Mouse (Mus musculus) ovary, postnatal 36 days (tissue): ENCODE data around the gene Fry.
"Not testable (repeated sequence)": the region's sequence is repeated elsewhere in the genome, so short reads cannot be mapped to it uniquely, and the experiment has no call there.

Source experiments
- DNase-seq: peaks from one replicate; pipeline ENCODE4 v3.0.0; 2022; ENCODE audit warnings: low spot score, mixed read lengths

The Fry gene

DNA sequence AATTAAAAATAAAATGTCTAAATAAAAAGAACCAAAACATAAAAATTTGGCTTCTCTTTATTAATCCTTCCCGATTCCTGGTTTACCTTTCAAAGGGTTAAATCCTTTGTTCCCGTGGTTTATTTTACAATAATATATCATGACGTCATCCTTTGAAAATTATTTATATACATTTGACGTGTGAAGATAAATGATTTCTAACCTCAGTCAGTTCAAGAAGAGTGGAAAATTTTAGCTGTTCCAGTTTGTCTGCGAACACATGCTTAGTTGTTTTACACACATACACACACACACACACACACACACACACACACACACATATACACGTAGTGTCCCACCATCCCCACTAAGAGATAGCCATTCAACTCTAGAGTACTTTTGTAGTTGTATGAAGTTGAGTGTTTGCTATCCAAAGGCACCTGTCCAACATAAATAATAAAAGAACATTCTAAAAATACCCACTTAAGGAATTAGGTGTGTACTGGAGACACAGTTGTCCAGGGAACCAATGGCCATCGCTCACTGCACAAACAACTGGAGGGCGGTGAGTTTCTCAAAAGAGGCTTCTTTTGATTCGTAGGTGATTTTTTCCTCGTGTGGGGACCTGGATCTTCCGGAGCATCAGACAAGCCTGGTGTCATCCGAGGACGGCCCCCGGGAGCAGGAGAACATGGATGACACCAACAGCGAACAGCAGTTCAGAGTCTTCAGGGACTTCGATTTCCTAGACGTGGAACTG, 338.9 kb downstream of the Fry start:
- no peak for DNase-seq

DNA sequence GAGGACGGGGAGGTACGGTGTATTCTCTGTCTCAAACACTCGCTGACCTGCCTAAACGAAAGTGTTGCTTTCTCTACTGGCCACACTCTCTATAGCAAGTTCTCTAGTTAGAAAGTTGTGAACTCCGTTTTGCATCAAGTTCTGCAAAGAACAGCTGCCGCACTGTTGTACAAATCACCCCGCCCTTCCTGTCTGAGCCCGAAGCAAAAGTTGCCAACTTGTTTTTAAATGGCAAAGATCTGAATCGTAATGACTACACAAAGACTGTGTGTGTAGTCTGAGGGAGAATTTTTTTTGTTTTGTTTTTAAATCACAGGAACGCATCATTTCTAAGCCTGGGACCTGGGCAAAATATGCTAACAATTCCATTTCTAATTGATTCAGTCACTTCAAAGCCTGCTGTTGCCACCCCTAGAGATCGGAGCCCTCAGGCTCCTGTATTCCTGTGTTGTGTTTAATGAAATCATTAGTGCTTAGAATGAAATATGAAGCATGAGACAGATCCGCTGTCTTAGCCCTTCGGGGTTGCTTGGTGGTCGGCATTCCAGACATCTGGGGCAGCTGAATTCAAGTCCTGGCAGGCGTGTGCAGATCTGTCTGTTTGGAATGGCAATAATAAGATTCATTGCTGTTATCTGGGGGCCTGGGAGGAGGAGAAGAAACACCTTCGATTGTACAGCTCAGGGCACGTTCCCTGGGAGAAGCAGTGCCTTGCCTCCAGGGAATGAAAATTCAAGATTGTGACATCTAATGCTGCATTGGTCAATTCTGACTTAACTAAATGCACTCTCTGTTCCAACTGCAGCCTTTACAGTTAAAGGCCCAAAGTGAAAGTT, 339.7 kb downstream of the Fry start:
- DNase-seq = no peak

DNA sequence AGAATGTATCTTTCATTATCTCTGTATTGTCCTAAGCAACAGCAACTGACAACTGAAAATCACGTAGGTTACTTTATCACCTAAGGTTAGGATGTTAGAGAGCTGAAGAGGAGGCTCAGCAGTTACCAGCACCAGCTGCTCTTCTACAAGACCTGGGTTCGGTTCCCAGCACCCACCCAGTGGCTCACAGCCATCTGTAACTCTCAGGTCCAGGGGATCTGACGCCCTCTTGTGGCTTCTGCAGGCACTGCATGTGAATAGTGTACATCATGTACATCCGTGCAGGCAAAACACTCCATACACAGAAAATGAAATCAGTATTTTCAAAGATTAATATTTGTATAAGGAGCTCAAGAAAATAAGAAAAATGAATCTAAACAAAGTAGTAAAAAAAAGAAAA, 341.4 kb downstream of the Fry start:
- DNase-seq = no peak

DNA sequence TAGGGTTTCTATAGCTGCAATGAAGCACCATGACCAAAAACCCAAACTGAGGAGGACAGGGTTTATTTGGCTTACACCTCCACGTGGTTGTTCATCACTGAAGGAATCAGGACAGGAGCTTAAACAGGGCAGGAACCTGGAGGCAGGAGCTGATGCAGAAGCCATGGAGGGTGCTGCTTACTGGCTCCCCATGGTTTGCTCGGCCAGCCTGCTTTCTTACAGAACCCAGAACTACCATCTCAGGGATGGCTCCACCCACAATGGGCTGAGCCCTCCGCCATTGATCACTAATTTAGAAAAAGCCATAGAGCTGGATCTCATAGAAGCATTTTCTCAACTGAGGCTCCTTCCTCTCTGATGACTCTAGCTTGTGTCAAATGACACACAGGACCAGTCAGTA, 346.3 kb downstream of the Fry start:
- DNase-seq = no peak

DNA sequence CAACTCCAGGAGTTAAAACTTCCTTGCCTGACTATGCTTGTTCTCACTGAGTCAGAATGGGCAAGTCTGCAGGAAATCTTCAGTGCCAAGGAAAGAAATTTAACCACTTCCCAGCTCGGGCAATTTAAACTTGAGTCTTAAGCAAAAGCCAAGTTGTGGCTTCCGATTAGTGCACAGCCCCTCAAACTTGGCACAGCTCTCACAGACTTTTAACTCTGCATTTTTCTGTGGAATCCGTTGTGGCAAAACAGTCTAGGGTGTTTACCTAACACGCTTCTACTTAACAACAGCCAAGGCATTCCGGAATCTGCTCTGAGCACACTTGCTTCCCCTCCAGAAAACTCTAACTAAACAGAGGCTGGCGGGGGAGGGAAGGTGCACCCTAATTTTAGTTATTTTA, 346.8 kb downstream of the Fry start:
- no peak for DNase-seq

DNA sequence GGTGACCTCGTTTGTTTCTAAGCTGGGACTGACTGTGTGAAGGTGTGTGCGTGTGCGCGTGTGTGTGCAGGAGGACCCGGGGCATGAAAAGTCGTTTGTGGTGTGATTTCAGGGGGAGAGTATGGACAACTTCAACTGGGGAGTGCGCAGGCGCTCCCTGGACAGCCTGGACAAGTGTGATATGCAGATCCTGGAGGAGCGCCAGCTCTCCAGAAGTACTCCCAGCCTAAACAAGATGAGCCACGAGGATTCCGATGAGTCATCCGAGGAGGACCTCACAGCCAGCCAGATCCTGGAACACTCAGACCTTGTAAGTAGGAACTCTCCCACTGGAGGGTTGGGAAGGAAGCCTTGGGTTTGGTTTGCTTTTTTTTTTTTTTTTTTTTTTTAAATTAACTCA, 347.7 kb downstream of the Fry start:
- peak; percentile 84 for DNase-seq

DNA sequence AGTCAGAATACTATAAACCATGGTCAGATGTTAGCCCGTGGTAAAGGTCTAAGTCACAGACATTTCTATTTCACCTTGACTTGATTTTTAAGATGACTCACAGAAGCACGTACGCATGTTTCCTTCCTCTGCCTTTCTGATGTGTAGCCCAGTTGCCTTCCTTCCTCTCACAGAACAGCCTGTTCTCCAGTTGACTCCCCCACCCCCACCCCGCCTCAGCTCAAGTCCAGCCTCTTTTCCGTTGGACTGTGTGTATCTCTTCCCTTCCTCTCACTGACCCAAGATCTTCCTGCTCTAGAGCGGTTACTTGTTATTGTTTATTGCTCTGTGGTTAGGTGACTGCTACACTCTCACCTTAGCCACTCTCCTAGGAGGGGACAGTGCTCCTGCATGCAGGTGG, 350.0 kb downstream of the Fry start:
- DNase-seq = no peak

DNA sequence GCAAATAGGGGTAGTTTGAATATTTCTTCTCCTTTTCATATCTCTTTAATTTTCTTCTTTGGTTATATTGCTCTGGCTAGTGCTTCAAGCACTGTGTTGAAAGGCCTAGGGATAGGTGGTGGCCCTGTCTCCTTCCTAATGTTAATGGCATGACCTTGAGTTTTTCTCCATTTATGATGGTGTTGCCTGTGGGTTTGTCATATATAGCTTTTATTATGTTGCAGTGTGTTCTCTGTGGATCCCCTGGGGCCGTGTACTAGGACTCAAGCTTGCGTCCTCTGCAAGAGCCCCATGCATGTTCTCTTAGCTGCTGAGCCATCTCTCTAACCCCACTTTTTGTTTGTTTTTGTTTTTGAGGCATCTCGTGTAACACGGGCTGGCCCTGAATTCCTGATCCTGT, 358.9 kb downstream of the Fry start:
- no peak for DNase-seq

DNA sequence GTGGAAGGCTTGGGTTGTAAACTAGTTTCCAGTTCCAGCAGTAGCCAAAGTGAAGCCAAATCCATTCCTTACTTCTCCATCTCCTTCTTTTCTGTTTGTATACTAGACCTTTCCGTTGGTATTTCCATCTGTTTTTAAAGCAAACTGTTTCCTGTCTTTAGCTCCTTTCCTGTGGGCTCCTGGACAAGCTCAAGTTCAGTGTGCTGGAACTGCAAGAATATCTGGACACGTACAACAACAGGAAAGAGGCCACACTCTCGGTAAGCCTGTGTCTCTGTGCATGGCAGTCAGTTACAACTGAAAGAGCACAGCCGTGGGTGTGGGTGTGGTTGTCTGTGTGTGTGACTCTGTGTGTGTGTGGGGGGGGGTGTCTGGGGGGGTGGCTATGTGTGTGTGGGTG, 360.2 kb downstream of the Fry start:
- DNase-seq = no peak

DNA sequence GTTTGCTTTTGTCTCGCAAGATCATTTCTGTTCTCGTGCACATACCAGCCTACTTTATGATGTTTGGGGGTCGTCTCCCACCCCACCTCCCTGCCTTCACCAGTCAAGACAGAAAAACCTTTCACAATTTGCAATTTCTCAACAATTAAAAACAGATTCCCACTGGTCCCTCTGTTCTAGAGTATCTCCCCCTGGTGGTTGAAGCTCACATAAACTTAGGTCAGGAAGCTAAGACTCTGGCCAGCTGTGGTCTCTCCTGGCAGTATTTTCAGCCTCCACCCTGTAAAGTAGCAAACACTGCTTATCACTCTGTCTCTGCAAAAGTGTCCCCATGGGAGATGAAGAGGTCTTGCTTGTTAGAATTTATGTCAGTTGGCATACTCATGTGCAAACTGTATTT, 366.8 kb downstream of the Fry start:
- DNase-seq = no peak

DNA sequence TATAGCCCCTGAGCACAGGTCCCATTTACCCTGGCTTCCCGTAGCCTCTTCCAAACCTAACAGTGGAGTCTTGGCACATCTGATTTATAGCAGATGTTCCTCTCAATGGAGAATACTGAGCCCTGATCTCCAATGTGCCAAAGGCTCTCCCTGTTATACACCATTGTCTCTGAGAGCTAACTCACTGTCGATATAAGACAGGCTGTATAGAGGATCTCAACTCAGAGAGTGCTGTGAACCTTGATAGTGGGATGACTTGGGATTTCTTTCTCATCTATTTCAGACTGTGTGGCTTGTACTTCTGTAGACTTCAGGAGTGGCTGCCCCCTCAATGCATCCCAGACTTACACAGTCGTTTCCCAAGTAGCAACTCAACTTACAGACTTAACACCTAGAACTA, 371.8 kb downstream of the Fry start:
- DNase-seq = no peak

DNA sequence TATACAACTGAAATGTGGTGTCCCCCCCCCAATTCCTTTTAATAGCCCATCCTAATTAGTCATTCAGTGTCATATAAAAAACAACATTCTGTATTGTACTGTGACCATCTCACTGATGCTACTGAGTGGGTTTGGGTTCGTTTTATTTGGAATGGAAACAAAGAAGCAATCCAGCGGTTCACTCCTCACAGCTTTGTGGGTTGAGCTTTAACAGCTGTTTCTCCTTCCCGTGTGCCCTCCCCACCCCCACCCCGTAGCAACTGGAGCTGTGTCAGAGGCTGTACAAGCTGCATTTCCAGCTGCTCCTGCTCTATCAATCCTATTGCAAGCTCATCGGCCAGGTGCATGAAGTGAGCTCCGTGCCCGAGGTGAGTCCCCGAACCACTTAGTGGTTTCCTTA, 372.4 kb downstream of the Fry start:
- no peak for DNase-seq

DNA sequence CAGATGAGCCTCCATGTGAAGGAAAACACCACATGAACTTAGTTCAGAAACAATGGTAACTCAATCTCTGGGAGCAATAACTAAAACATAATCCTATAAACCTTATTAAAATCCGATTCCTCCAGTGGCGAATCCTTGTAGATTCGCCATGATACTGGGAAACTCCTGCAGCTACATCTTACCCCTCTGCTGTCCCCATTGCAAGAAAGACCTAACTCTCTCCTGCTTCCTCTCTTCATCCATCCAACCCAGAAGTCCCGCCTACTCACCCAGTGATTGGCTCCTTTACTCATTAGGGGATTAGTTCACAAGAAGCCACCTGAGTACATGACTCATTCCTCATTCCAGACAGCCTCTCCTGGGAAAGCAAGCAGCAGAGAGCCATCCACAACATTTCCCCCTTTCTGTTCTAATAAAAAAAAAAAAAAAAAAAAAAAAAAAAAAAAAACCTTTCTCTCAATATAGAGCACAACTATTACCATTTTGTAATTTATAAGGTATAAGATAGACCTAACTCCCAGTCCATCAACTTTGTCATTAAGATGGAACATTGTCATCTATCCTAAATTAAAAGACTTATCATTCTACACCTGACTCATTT, 373.2 kb downstream of the Fry start:
- not testable (repeated sequence) for DNase-seq

DNA sequence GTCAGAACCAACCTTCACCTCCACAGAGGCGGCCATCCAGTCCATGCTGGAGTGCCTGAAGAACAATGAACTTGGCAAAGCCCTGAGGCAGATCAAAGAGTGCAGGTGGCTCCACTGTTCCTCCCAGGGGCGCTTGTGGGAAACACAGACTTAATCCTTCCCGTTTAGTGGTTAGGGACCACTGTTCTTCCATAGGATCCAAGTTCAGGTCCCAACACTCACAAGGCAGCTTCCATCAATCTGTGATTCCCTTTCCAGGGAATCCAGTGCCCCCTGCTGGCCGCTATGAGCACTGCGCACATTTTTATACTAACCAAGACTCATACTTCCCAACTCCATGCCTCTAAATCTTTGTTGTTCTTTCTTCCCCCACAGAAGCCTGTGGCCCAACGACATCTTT, 377.3 kb downstream of the Fry start:
- DNase-seq = peak; percentile 10

DNA sequence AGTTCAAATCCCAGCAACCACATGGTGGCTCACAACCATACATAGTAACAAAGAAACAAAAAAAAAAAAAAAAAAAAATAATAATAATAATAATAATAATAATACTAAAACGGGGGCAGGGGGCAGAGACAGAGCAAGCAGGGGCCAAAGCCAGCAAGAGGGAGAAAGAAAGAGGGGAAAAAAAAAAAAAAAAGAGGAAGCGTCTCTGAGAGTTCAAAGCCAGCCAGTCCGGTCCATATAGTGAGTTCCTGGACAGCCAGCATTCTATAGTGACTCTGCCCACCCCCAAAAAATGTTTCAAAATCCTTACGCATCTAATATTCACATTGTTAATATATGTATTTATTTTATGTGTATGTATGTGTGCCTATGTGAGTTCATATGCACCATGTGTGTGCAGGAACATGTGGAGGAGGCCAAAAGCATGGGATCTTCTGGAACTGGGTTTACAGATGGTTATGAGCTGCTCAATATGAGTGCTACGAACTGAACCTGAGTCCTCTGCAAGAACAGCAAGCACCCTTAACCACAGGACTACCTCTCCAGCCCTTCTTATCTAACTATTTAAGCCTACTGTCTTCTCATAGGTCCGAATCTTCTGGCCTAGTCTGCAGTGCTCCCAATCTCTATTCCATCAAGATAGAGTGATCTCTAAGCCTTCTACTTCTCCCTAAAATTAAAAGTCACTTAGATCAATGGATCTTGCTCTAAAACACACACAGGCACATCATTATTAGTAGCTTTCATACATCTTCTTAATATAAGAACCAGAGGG, 392.2 kb downstream of the Fry start:
- no peak for DNase-seq

DNA sequence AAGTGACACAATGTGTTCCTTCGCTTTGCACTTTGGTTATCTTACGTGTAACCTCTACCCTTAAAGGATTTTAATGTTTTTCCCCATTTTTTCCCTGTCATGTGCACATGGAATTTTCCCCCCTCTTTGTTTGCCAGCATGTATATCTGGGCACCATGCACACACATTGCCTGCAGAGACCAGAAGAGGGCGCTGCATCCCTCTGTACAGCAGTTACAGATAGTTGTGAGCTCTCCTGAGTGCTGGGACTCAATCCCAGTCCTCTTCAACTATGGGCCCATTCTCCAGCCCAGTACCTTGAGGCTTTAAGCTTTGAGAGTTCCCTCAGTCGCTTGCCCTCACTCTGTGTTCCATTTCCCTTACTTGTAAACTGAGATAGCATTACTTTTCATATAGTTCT, 394.8 kb downstream of the Fry start:
- DNase-seq = no peak

DNA sequence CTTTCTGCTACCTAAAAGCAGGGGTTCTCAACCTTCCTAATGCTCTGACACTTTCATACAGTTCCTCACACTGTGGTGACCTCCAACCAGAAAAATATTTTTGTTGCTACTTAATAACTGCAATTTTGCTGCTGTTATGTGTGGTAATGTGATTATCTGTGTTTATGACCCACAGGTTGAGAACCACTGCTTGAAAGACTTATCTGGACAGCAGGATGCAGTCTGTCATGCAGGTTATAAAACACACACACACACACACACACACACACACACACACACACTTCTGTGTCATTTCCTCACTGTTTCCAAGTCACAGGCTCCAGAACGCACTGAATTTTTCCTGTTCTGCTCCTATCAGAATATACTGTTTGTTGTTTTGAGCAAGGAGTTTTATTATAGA, 395.6 kb downstream of the Fry start:
- no peak for DNase-seq

DNA sequence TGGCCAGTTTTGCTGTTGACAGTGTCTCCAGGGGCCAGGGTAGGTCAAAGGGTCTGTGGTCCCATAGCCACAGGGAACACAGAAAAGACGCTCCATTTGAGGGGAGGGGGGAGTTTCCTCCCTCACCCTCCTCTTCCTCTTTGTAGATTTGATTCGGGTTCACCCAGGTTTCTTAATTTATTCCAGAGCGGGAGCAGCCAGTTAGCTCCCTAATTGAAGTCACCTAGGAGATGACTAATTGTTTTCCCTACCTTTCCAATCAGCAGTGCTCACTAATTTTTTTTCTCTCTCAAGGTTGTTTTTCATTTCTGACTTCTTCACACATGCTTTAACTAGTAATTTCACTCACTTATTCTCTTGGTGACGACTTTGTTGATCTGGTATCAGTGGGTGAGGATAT, 399.6 kb downstream of the Fry start, which contains the start of gene Zar1l:
Zar1l (minus strand) TSS at position 101 of the 400 bp plus-strand sequence.
- DNase-seq = no peak

DNA sequence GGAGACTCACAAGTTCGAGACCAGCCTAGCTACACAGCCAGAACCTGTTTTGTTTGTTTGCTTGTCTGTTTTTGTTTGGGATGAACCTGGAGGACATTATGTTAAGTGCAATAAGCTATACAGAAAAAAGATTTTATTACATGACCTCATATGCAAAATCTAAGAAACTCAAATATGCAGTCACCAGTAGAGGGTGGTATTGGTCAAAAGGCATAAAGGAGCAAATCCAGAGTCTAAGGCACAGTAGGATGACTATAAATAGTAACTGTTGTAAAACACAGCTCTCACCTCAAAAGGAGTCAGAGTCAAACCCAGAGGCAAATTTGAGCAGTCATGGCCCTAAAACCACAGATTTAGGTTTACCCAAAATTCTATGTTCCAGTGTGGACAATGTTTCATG, 401.1 kb downstream of the Fry start:
- DNase-seq = no peak

DNA sequence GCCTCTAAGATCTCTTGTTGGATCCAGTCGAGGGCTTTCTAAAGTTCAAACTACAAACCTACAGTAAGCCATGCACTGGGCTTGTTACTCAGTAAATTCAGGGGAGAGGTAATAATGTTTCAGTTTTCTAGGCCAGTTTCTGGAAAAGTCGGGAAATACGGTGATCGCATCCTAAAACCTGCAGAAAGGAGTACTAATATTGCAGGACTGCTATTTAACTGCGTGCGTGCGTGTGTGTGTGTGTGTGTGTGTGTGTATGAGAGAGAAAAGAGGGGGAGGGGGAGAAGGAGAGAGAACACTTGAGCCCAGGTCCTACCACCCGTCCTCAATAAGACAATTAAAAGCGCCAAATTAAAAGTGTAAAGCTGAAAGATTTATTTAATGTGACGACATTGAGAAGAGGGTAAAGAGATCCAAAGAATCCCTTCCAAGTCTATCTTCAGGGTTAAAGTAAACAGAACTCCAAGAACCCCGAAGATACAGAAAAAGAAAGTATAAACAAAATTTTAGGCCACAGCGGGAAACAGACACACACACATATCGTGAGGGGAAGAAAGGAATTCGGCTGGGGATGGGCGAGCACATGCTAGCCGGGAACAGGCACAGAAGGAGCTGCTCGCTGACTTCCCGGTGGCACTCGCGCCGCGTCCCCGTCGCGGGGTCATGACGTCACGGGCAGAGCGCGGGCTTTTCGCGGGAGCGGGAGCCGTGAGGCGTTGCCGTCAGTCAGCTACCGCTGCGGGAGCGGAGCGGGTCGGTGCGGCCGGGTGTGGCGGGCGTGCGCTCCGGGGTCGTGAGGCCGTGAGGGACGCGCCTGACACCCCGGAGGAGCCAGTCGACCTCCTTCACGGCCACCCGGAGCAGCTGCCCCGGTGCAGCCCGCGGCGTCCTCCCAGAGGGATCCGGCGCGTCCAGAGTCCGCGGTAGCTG, 403.8 kb downstream of the Fry start, which contains the start of gene Brca2:
Brca2 (plus strand) TSS at position 694 of the 930 bp plus-strand sequence.
- DNase-seq = peak; percentile 90

DNA sequence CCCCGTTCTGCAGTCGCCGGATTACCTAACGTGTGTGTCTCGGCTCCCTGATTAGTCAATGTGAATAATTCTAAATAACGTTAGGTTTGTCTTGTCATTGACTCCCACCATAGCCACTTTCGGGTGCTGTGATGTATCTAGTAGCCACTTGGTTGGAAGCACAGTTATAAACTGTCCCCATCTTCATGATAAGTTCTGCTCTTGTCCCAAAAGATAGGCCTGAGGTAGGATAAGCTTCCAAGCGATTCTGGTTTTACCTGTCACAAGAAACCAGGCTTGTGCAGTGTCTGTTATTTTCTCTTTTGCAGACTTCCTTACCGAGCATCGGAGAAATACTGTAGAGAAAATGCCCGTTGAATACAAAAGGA, 404.4 kb downstream of the Fry start:
- DNase-seq = no peak
